Mouse (Mus musculus) limb, embryonic 14.5 days (tissue): ENCODE data around the gene Pde8b. TPM values are rescaled to one million over a fixed set of nuclear protein-coding genes. Genes with fewer than 3 reads are reported as not detected.

ENCODE experiments used
- ATAC-seq: fragments of 200-750 bp; cut with Nextera tagmentation; 2 replicates; pipeline ENCODE4 v1.8.0; 2017; ENCODE audit warnings: low read depth, moderate number of reproducible peaks, moderate TSS enrichment; ENCODE audit not compliant: low FRiP score
- DNase-seq: peaks from one replicate; pipeline ENCODE4 v3.0.0-alpha.2; 2015; ENCODE audit warnings: low spot score
- H3K27ac ChIP-seq: fragments of 300-500 bp; sonication (generic); replicated peaks from 2 replicates; pipeline ENCODE4 v1.5.1; 2014; ENCODE audit warnings: low read depth, mild to moderate bottlenecking, low read length, moderate library complexity, mixed read lengths
- H3K27me3 ChIP-seq: fragments of 300-500 bp; sonication (generic); 2 replicates; pipeline ENCODE4 v1.6.1; 2014; ENCODE audit warnings: low read length, mixed read lengths; ENCODE audit not compliant: control insufficient read depth, insufficient read depth
- H3K36me3 ChIP-seq: fragments of 300-500 bp; sonication (generic); 2 replicates; pipeline ENCODE4 v1.6.1; 2014; ENCODE audit warnings: mild to moderate bottlenecking, low read length, moderate library complexity, mixed read lengths; ENCODE audit not compliant: control insufficient read depth, insufficient read depth
- H3K4me1 ChIP-seq: fragments of 300-500 bp; sonication (generic); 2 replicates; pipeline ENCODE4 v1.6.1; 2014; ENCODE audit warnings: antibody characterized with exemption, low read length, mixed read lengths; ENCODE audit not compliant: control insufficient read depth, insufficient read depth
- H3K4me2 ChIP-seq: fragments of 300-500 bp; sonication (generic); replicated peaks from 2 replicates; pipeline ENCODE4 v1.6.1; 2014; ENCODE audit warnings: low read depth, mild to moderate bottlenecking, low read length, moderate library complexity; ENCODE audit not compliant: severe bottlenecking
- H3K4me3 ChIP-seq: fragments of 300-500 bp; sonication (generic); replicated peaks from 2 replicates; pipeline ENCODE4 v1.5.1; 2014; ENCODE audit warnings: low read length
- H3K9ac ChIP-seq: fragments of 300-500 bp; sonication (generic); 2 replicates; pipeline ENCODE4 v1.6.1; 2014; ENCODE audit warnings: mild to moderate bottlenecking, low read depth, low read length, moderate library complexity; ENCODE audit not compliant: severe bottlenecking
- H3K9me3 ChIP-seq: fragments of 300-500 bp; sonication (generic); 2 replicates; pipeline ENCODE4 v1.6.1; 2016; ENCODE audit warnings: low read length; ENCODE audit not compliant: control insufficient read depth
- POLR2A ChIP-seq: fragments of 200-500 bp; IDR thresholded peaks from 2 replicates; pipeline ENCODE4 v1.8.0; 2012; ENCODE audit warnings: inconsistent platforms, mild to moderate bottlenecking, moderate library complexity, borderline replicate concordance; ENCODE audit not compliant: insufficient read depth, insufficient read length; ENCODE audit errors: extremely low read depth
- WGBS: fragments of 180-500 bp; shearing (Covaris S2); extraction: QIAGEN DNeasy Blood & Tissue Kit; methylation state at CpG from one replicate; pipeline ENCODE4 v1.1.7; 2014; 5-methylcytosine and 5-hydroxymethylcytosine counted together
- polyA plus RNA-seq, 2 experiments: library from polyadenylated mRNA; depleted of rRNA in 1 of 2; stranded (reverse) in 1 of 2; unstranded in 1 of 2; fragments of >200 nt; fragmentation: Nextera tagmentation in 1 of 2; extraction: Ambion mirVana in 1 of 2; gene quantifications; 2 replicates each; pipeline versions ENCODE4 v1.2.1 to v1.2.3; 2012 to 2014

The Pde8b gene
- polyA plus RNA-seq, 2 experiments, result 3.1 to 3.4 TPM

GRCm38 (mm10) chr13:95067854-95068253 is 182.3 kb downstream of the Pde8b start:
- Histone ChIP-seq H3K4me2 (no peak overlapping the region), H3K4me3 (no peak overlapping the region), H3K27ac (no peak overlapping the region), H3K36me3 (no peaks in the 10 kb centered on the region), H3K9me3 (no peaks in the 10 kb centered on the region), H3K9ac (no peak overlapping the region), H3K4me1 (no peaks in the 10 kb centered on the region), H3K27me3 (no peaks in the 10 kb centered on the region)
- TF ChIP-seq POLR2A, result no peak
- ATAC-seq (no peak), DNase-seq (no peak)
- 65% methylated on average over 6 of the region's 6 CpGs for WGBS

- Histone ChIP-seq H3K4me3 (no peak overlapping the region), H3K4me2 (no peak overlapping the region), H3K27ac (no peak overlapping the region), H3K9ac (no peak overlapping the region), H3K4me1 (no peaks in the 10 kb centered on the region), H3K36me3 (no peaks in the 10 kb centered on the region), H3K27me3 (no peaks in the 10 kb centered on the region), H3K9me3 (no peaks in the 10 kb centered on the region)
- TF ChIP-seq POLR2A, result no peak
- no peak for DNase-seq
- WGBS, result 69% methylated on average over 4 of the region's 4 CpGs
- no peak for ATAC-seq
Observed at GRCm38 (mm10) chr13:95063390-95064017, 186.6 kb downstream of the Pde8b start.

GRCm38 (mm10) chr13:95058885-95059284 is 191.3 kb downstream of the Pde8b start:
- H3K4me1 ChIP-seq, result 0 out of 2 replicates have a peak, but pooled peaks cover 6% of the 10 kb centered on the region

GRCm38 (mm10) chr13:95056501-95057280 is 193.4 kb downstream of the Pde8b start:
- 63% methylated on average over 11 of the region's 11 CpGs for WGBS
- no peak for DNase-seq
- no peaks in the 10 kb centered on the region for H3K36me3 ChIP-seq
- H3K4me1 ChIP-seq, result 0 out of 2 replicates have a peak, but pooled peaks cover 6% of the 10 kb centered on the region
- no peak overlapping the region for H3K4me2 ChIP-seq
- TF ChIP-seq POLR2A, result no peak
- H3K27me3 ChIP-seq, result no peaks in the 10 kb centered on the region
- H3K9me3 ChIP-seq, result no peaks in the 10 kb centered on the region
- H3K9ac ChIP-seq, result no peak overlapping the region
- H3K4me3 ChIP-seq, result no peak overlapping the region
- no peak for ATAC-seq
- H3K27ac ChIP-seq, result no peak overlapping the region

More at GRCm38 (mm10) chr13:95058885-95059284, 191.3 kb downstream of the Pde8b start:
- Histone ChIP-seq H3K27ac (no peak overlapping the region), H3K36me3 (no peaks in the 10 kb centered on the region), H3K27me3 (no peaks in the 10 kb centered on the region), H3K9me3 (no peaks in the 10 kb centered on the region), H3K9ac (no peak overlapping the region), H3K4me2 (no peak overlapping the region), H3K4me3 (no peak overlapping the region)
- ATAC-seq (no peak), DNase-seq (no peak)
- TF ChIP-seq POLR2A, result no peak
- 71% methylated on average over 4 of the region's 4 CpGs for WGBS

- H3K27me3 ChIP-seq, result no peaks in the 10 kb centered on the region
- no peaks in the 10 kb centered on the region for H3K36me3 ChIP-seq
- 33% methylated on average over 1 of the region's 1 CpGs for WGBS
- no peak for ATAC-seq
- no peak for DNase-seq
- no peak overlapping the region for H3K4me3 ChIP-seq
- TF ChIP-seq POLR2A, result no peak
- no peaks in the 10 kb centered on the region for H3K9me3 ChIP-seq
- H3K4me1 ChIP-seq, result 0 out of 2 replicates have a peak, but pooled peaks cover 6% of the 10 kb centered on the region
- no peak overlapping the region for H3K9ac ChIP-seq
- no peak overlapping the region for H3K4me2 ChIP-seq
- no peak overlapping the region for H3K27ac ChIP-seq
Observed at GRCm38 (mm10) chr13:95055742-95056388, 194.3 kb downstream of the Pde8b start.
